23 mouse cellular contexts compared by ENCODE assay signal in genomic region chr13:82903637-82904036, GRCm38 (mm10).
DNase-seq lines count a peak whose midpoint lies in the region; ATAC-seq and TF ChIP-seq lines count a peak whose summit lies in the region.
"Had no signal": no experiment of that assay in that cellular context is flagged by ENCODE, and none has a peak within 500 bp of the region (broad histone marks: within the 10 kb centered on the region; RNA-seq: fewer than 3 reads in every experiment).

No protein-coding gene starts in this region.

- no peaks in the 10 kb centered on the region for H3K9me3 ChIP-seq in forebrain, embryonic 12.5 days
- H3K9me3 ChIP-seq in forebrain, postnatal 0 days (ENCODE audit: low read length) = no peaks in the 10 kb centered on the region
- no peaks in the 10 kb centered on the region for H3K9me3 ChIP-seq in forebrain, embryonic 13.5 days (replicated peaks)
- H3K9me3 ChIP-seq in forebrain, embryonic 15.5 days = no peaks in the 10 kb centered on the region
- H3K9me3 ChIP-seq in intestine, embryonic 16.5 days (ENCODE audit: control insufficient read depth, low read length) = no peaks in the 10 kb centered on the region
- H3K9me3 ChIP-seq: embryonic facial prominence, embryonic 13.5 days; embryonic facial prominence, embryonic 15.5 days had no signal

- TF ChIP-seq POLR2A in brain, embryonic 14.5 days (IDR thresholded peaks at IDR 0.05; ENCODE audit: borderline replicate concordance, extremely low read depth, insufficient read depth, insufficient read length, poor library complexity, severe bottlenecking) = no peak

- H3K27me3 ChIP-seq in forebrain, embryonic 12.5 days = no peaks in the 10 kb centered on the region
- no peaks in the 10 kb centered on the region for H3K27me3 ChIP-seq in forebrain, postnatal 0 days (ENCODE audit: insufficient read depth, low read length)
- H3K27me3 ChIP-seq in forebrain, embryonic 13.5 days = no peaks in the 10 kb centered on the region
- H3K27me3 ChIP-seq in forebrain, embryonic 15.5 days = no peaks in the 10 kb centered on the region
- H3K27me3 ChIP-seq in intestine, embryonic 16.5 days (replicated peaks; ENCODE audit: control insufficient read depth, insufficient read depth, low read length) = no peaks in the 10 kb centered on the region
- H3K27me3 ChIP-seq: embryonic facial prominence, embryonic 13.5 days; embryonic facial prominence, embryonic 15.5 days; Patski had no signal

- H3K9ac ChIP-seq in forebrain, embryonic 12.5 days = no peak overlapping the region
- H3K9ac ChIP-seq in forebrain, postnatal 0 days = no peak overlapping the region
- H3K9ac ChIP-seq in forebrain, embryonic 13.5 days = no peak overlapping the region
- H3K9ac ChIP-seq in forebrain, embryonic 15.5 days (replicated peaks) = no peak overlapping the region
- no peak overlapping the region for H3K9ac ChIP-seq in intestine, embryonic 16.5 days (ENCODE audit: low read depth, low read length)
- H3K9ac ChIP-seq: embryonic facial prominence, embryonic 13.5 days; embryonic facial prominence, embryonic 15.5 days had no signal

- no peak overlapping the region for H3K27ac ChIP-seq in forebrain, embryonic 12.5 days
- no peak overlapping the region for H3K27ac ChIP-seq in forebrain, postnatal 0 days (ENCODE audit: low read depth, low read length)
- H3K27ac ChIP-seq in forebrain, embryonic 13.5 days = no peak overlapping the region
- H3K27ac ChIP-seq in forebrain, embryonic 15.5 days (replicated peaks) = no peak overlapping the region
- H3K27ac ChIP-seq in intestine, embryonic 16.5 days (ENCODE audit: low read length) = no peak overlapping the region
- H3K27ac ChIP-seq: embryonic facial prominence, embryonic 13.5 days; embryonic facial prominence, embryonic 15.5 days had no signal

- no peaks in the 10 kb centered on the region for H3K36me3 ChIP-seq in forebrain, embryonic 12.5 days (replicated peaks)
- no peaks in the 10 kb centered on the region for H3K36me3 ChIP-seq in forebrain, postnatal 0 days (ENCODE audit: insufficient read depth)
- H3K36me3 ChIP-seq in forebrain, embryonic 13.5 days (ENCODE audit: poor library complexity, severe bottlenecking) = no peaks in the 10 kb centered on the region
- no peaks in the 10 kb centered on the region for H3K36me3 ChIP-seq in forebrain, embryonic 15.5 days
- H3K36me3 ChIP-seq in intestine, embryonic 16.5 days (ENCODE audit: control insufficient read depth, insufficient read depth, low read length) = no peaks in the 10 kb centered on the region
- H3K36me3 ChIP-seq: embryonic facial prominence, embryonic 13.5 days; embryonic facial prominence, embryonic 15.5 days had no signal

- peaks cover 4% of the 10 kb centered on the region; the same call in 1 of the 2 replicates for H3K4me1 ChIP-seq in forebrain, embryonic 12.5 days
- H3K4me1 ChIP-seq in forebrain, postnatal 0 days (ENCODE audit: insufficient read depth) = 0 out of 2 replicates have a peak, but pooled peaks cover 2% of the 10 kb centered on the region
- H3K4me1 ChIP-seq in forebrain, embryonic 13.5 days = peaks cover 6% of the 10 kb centered on the region; the same call in 1 of the 2 replicates
- H3K4me1 ChIP-seq in forebrain, embryonic 15.5 days = peaks cover 10% of the 10 kb centered on the region; the same call in 1 of the 2 replicates
- no peaks in the 10 kb centered on the region for H3K4me1 ChIP-seq in intestine, embryonic 16.5 days (ENCODE audit: control insufficient read depth, insufficient read depth, low read length)
- H3K4me1 ChIP-seq: embryonic facial prominence, embryonic 13.5 days; embryonic facial prominence, embryonic 15.5 days had no signal

- ATAC-seq in forebrain, embryonic 12.5 days (ENCODE audit: low FRiP score) = peak; percentile 53; the same call in 1 of the 2 replicates
- no peak for ATAC-seq in forebrain, postnatal 0 days
- 0 out of 2 replicates have a peak, but pooled peaks have one; percentile 55 for ATAC-seq in forebrain, embryonic 13.5 days
- 0 out of 2 replicates have a peak, but pooled peaks have one; percentile 43 for ATAC-seq in forebrain, embryonic 15.5 days (replicated peaks)
- no peak for ATAC-seq in intestine, embryonic 16.5 days
- ATAC-seq: activated CD4-positive, CD25-positive, alpha-beta regulatory T cell, adult 4 months; Patski had no signal

- DNase-seq in forebrain, postnatal 0 days = no peak
- DNase-seq in brain, embryonic 14.5 days (ENCODE audit: low read depth) = peak; percentile 44
- no peak for DNase-seq in urinary bladder, postnatal 14 days (ENCODE audit: low spot score)
- no peak for DNase-seq in left cerebral cortex, postnatal 10 days (ENCODE audit: extremely low spot score in 1 of 2, low spot score in 2 of 2)
- DNase-seq: adrenal gland, adult 8-10 months; adrenal gland, postnatal 14 days; adrenal gland, postnatal 36 days; cerebellum, adult 11 months; cerebellum, adult 18-20 months; cerebellum, adult 8-10 months; cerebellum, adult 9-11 months; cerebellum, postnatal 14 days; cerebellum, postnatal 36 days; embryo, embryonic 11 days had no signal

- intact Hi-C loops in left cerebral cortex, postnatal 10 days (cut with DNase I) = loop anchor here (10.0 kb wide), 4 partner anchors 169 to 621 kb away; no protein-coding TSS in a partner anchor

- no peak overlapping the region for H3K4me2 ChIP-seq in forebrain, embryonic 12.5 days
- H3K4me2 ChIP-seq in forebrain, postnatal 0 days (ENCODE audit: low read depth) = no peak overlapping the region
- no peak overlapping the region for H3K4me2 ChIP-seq in forebrain, embryonic 13.5 days
- no peak overlapping the region for H3K4me2 ChIP-seq in forebrain, embryonic 15.5 days (replicated peaks)
- no peak overlapping the region for H3K4me2 ChIP-seq in intestine, embryonic 16.5 days (ENCODE audit: low read depth, low read length)
- H3K4me2 ChIP-seq: embryonic facial prominence, embryonic 13.5 days; embryonic facial prominence, embryonic 15.5 days had no signal

- H3K4me3 ChIP-seq in forebrain, embryonic 12.5 days (replicated peaks) = no peak overlapping the region
- no peak overlapping the region for H3K4me3 ChIP-seq in forebrain, postnatal 0 days (ENCODE audit: low read depth, low read length)
- H3K4me3 ChIP-seq in forebrain, embryonic 13.5 days = no peak overlapping the region
- H3K4me3 ChIP-seq in forebrain, embryonic 15.5 days = no peak overlapping the region
- H3K4me3 ChIP-seq in intestine, embryonic 16.5 days (ENCODE audit: low read length) = no peak overlapping the region
- H3K4me3 ChIP-seq: embryonic facial prominence, embryonic 13.5 days; embryonic facial prominence, embryonic 15.5 days; erythroblast, embryonic 14.5 days had no signal

- no peak for TF ChIP-seq CTCF in forebrain, postnatal 0 days (IDR thresholded peaks at IDR 0.05; ENCODE audit: low read depth)
- TF ChIP-seq CTCF in brain, embryonic 14.5 days (IDR thresholded peaks at IDR 0.05; ENCODE audit: borderline replicate concordance, extremely low read depth, insufficient read depth, insufficient read length) = no peak

Comparison
In these comparisons a context has a peak if more than half of its experiments do, and no peak if none do; other contexts are left out.
1. ATAC-seq: peak in forebrain, embryonic 12.5 days (single experiment), forebrain, embryonic 13.5 days (single experiment) and forebrain, embryonic 15.5 days (single experiment); none in forebrain, postnatal 0 days (single experiment) and intestine, embryonic 16.5 days (single experiment).